Mouse (Mus musculus) frontal cortex, postnatal 36 days (tissue): ENCODE results near the gene Eqtn.
A peak's percentile ranks its signal among the peaks of the same experiment; 100 is the strongest.

Source experiments
- DNase-seq, 2 experiments: peaks; one replicate each; pipeline ENCODE4 v3.0.0; 2022; ENCODE audit warnings: low spot score in 2 of 2

Eqtn gene

GRCm38 (mm10) chr4:94928743-94929142 lies at the start of gene Eqtn:
TSS of gene Eqtn (minus strand) at chr4:94928843.
- DNase-seq, result no peak

- DNase-seq, result peak in 1 of 2 experiments; percentile 20
These were observed 44.7 kb upstream of the Eqtn start for GRCm38 (mm10) chr4:94973321-94973720.

GRCm38 (mm10) chr4:94952773-94953172 lies 24.1 kb upstream of the Eqtn start:
- no peak for DNase-seq

- no peak for DNase-seq
These were observed 12.7 kb upstream of the Eqtn start for GRCm38 (mm10) chr4:94941221-94941855.

- peak in 1 of 2 experiments; percentile 6 for DNase-seq
These were observed 26.9 kb downstream of the Eqtn start for GRCm38 (mm10) chr4:94901780-94902179.

GRCm38 (mm10) chr4:94900744-94901143 lies 27.9 kb downstream of the Eqtn start:
- DNase-seq, result peak in 1 of 2 experiments; percentile 9
